Mouse (Mus musculus): ENCODE data around the gene 9330182L06Rik.

DNA sequence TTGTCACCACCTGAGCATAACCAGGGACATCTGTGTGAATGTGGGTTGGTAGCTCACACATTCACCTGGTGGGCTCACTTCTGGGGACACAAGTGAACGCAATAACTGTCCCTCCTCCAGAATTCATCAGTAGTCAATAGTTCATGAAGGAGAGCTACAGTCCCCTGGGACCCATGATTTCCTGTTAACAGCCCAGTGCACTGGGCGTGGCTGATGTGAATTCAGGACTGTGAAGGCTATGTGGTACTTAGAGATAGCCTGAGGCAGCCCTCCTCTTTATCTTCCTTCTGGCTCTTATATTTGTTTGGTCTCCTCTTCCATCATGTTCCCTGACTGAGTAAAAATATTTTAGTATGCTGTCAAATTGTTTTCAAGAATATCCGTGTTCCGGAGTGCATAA lies 1.6 kb upstream of the 9330182L06Rik start:
- no peak for TF ChIP-seq CTCF (IDR thresholded peaks at IDR 0.05; ENCODE audit: borderline replicate concordance, insufficient read depth, low read length)
- TF ChIP-seq POLR2A (IDR thresholded peaks at IDR 0.05; ENCODE audit: low read depth, low read length) = no peak
